Mouse (Mus musculus) neural tube, embryonic 12.5 days (tissue): Measurements from ENCODE around the gene Gm20388. TPM values are rescaled to one million over a fixed set of nuclear protein-coding genes. Genes with fewer than 3 reads are reported as not detected.
"Not testable (repeated sequence)": the region's sequence is repeated elsewhere in the genome, so short reads cannot be mapped to it uniquely, and the experiment has no call there.

Experiments used
- ATAC-seq: fragments of 200-750 bp; cut with Nextera tagmentation; 2 replicates; pipeline ENCODE4 v1.8.0; 2017; ENCODE audit warnings: low read depth, mild to moderate bottlenecking, moderate TSS enrichment, moderate library complexity; ENCODE audit not compliant: low FRiP score
- H3K27ac ChIP-seq: fragments of 300-500 bp; sonication (generic); 2 replicates; pipeline ENCODE4 v1.5.1; 2016
- H3K27me3 ChIP-seq: fragments of 300-500 bp; sonication (generic); replicated peaks from 2 replicates; pipeline ENCODE4 v1.6.1; 2016; ENCODE audit warnings: mild to moderate bottlenecking
- H3K36me3 ChIP-seq: fragments of 300-500 bp; sonication (generic); 2 replicates; pipeline ENCODE4 v1.6.1; 2016; ENCODE audit warnings: mild to moderate bottlenecking
- H3K4me1 ChIP-seq: fragments of 300-500 bp; sonication (generic); 2 replicates; pipeline ENCODE4 v1.6.1; 2016
- H3K4me2 ChIP-seq: fragments of 300-500 bp; sonication (generic); replicated peaks from 2 replicates; pipeline ENCODE4 v1.6.1; 2016; ENCODE audit warnings: mild to moderate bottlenecking
- H3K4me3 ChIP-seq: fragments of 300-500 bp; sonication (generic); 2 replicates; pipeline ENCODE4 v1.5.1; 2016
- H3K9ac ChIP-seq: fragments of 300-500 bp; sonication (generic); 2 replicates; pipeline ENCODE4 v1.6.1; 2016; ENCODE audit warnings: mild to moderate bottlenecking
- H3K9me3 ChIP-seq: fragments of 300-500 bp; sonication (generic); 2 replicates; pipeline ENCODE4 v1.6.1; 2016; ENCODE audit warnings: mild to moderate bottlenecking
- WGBS: fragments of 180-500 bp; shearing (Covaris S2); methylation state at CpG from one replicate; pipeline ENCODE4 v1.1.7; 2016; 5-methylcytosine and 5-hydroxymethylcytosine counted together
- polyA plus RNA-seq: library from polyadenylated mRNA; unstranded; fragments of >200 nt; fragmentation: Nextera tagmentation; extraction: Ambion mirVana; gene quantifications from 2 replicates; pipeline ENCODE4 v1.2.1, GENCODE M21; 2016

Gm20388 gene
- polyA plus RNA-seq, 1 experiment from 2014 or later = not detected

- 0 out of 2 replicates have a peak, but pooled peaks cover 4% of the 10 kb centered on the region for H3K4me1 ChIP-seq
- WGBS = 57% methylated on average over 3 of the region's 3 CpGs
These were observed 3270.8 kb downstream of the Gm20388 start for GRCm38 (mm10) chr8:123181391-123181790.

GRCm38 (mm10) chr8:123185566-123186409, 3275.1 kb downstream of the Gm20388 start, which contains the start of gene Dpep1:
TSS of gene Dpep1 (plus strand) at chr8:123186242.
- Histone ChIP-seq H3K4me3 (no peak within 1 kb of the TSS), H3K36me3 (no peaks in the 10 kb centered on the region), H3K9me3 (no peaks in the 10 kb centered on the region), H3K27me3 (no peaks in the 10 kb centered on the region), H3K27ac (no peak within 1 kb of the TSS), H3K4me2 (no peak within 1 kb of the TSS), H3K4me1 (0 out of 2 replicates have a peak, but pooled peaks cover 7% of the 10 kb centered on the region), H3K9ac (no peak within 1 kb of the TSS)
- WGBS = 51% methylated on average over 19 of the region's 19 CpGs
- ATAC-seq = no peak

More at GRCm38 (mm10) chr8:123181391-123181790, 3270.8 kb downstream of the Gm20388 start:
- H3K9ac ChIP-seq = no peak overlapping the region
- H3K27me3 ChIP-seq = no peaks in the 10 kb centered on the region
- no peaks in the 10 kb centered on the region for H3K36me3 ChIP-seq
- no peak overlapping the region for H3K4me3 ChIP-seq
- H3K27ac ChIP-seq = no peak overlapping the region
- ATAC-seq = no peak
- H3K4me2 ChIP-seq = no peak overlapping the region
- peaks cover 19% of the 10 kb centered on the region for H3K9me3 ChIP-seq

- no peaks in the 10 kb centered on the region for H3K27me3 ChIP-seq
- no peak overlapping the region for H3K4me3 ChIP-seq
- ATAC-seq = no peak
- WGBS = 85% methylated on average over 2 of the region's 2 CpGs
- 0 out of 2 replicates have a peak, but pooled peaks cover 7% of the 10 kb centered on the region for H3K4me1 ChIP-seq
- H3K36me3 ChIP-seq = no peaks in the 10 kb centered on the region
- H3K9ac ChIP-seq = no peak overlapping the region
- no peaks in the 10 kb centered on the region for H3K9me3 ChIP-seq
- H3K27ac ChIP-seq = no peak overlapping the region
- H3K4me2 ChIP-seq = no peak overlapping the region
These were observed 3277.4 kb downstream of the Gm20388 start for GRCm38 (mm10) chr8:123188006-123188405.

GRCm38 (mm10) chr8:123188841-123189240, 3278.2 kb downstream of the Gm20388 start:
- Histone ChIP-seq H3K9ac (no peak overlapping the region), H3K9me3 (no peaks in the 10 kb centered on the region), H3K4me2 (no peak overlapping the region), H3K27ac (no peak overlapping the region), H3K27me3 (no peaks in the 10 kb centered on the region), H3K4me3 (no peak overlapping the region), H3K36me3 (no peaks in the 10 kb centered on the region), H3K4me1 (0 out of 2 replicates have a peak, but pooled peaks cover 7% of the 10 kb centered on the region)
- WGBS = 80% methylated on average over 7 of the region's 7 CpGs
- no peak for ATAC-seq

- Histone ChIP-seq H3K4me1 (0 out of 2 replicates have a peak, but pooled peaks cover 7% of the 10 kb centered on the region), H3K36me3 (no peaks in the 10 kb centered on the region), H3K4me3 (no peak overlapping the region), H3K9me3 (no peaks in the 10 kb centered on the region), H3K4me2 (peak overlapping the region; percentile 27), H3K9ac (no peak overlapping the region), H3K27me3 (no peaks in the 10 kb centered on the region), H3K27ac (no peak overlapping the region)
- no peak for ATAC-seq
- WGBS = 5% methylated on average over 9 of the region's 9 CpGs
These were observed 3280.0 kb downstream of the Gm20388 start for GRCm38 (mm10) chr8:123190678-123191077.

GRCm38 (mm10) chr8:123191908-123192307, 3281.3 kb downstream of the Gm20388 start:
- WGBS = 60% methylated on average over 8 of the region's 8 CpGs
- no peak overlapping the region for H3K9ac ChIP-seq
- no peak overlapping the region for H3K27ac ChIP-seq
- H3K27me3 ChIP-seq = no peaks in the 10 kb centered on the region
- H3K9me3 ChIP-seq = no peaks in the 10 kb centered on the region
- H3K4me2 ChIP-seq = no peak overlapping the region
- H3K36me3 ChIP-seq = no peaks in the 10 kb centered on the region
- ATAC-seq = no peak
- H3K4me3 ChIP-seq = no peak overlapping the region
- H3K4me1 ChIP-seq = no peaks in the 10 kb centered on the region

GRCm38 (mm10) chr8:123193771-123194170, 3283.1 kb downstream of the Gm20388 start:
- no peak for ATAC-seq
- no peak overlapping the region for H3K9ac ChIP-seq
- no peaks in the 10 kb centered on the region for H3K36me3 ChIP-seq
- H3K27ac ChIP-seq = no peak overlapping the region
- no peaks in the 10 kb centered on the region for H3K9me3 ChIP-seq
- H3K4me1 ChIP-seq = no peaks in the 10 kb centered on the region
- H3K4me2 ChIP-seq = no peak overlapping the region
- 79% methylated on average over 9 of the region's 9 CpGs for WGBS
- H3K27me3 ChIP-seq = no peaks in the 10 kb centered on the region
- no peak overlapping the region for H3K4me3 ChIP-seq

GRCm38 (mm10) chr8:123197016-123197415, 3286.4 kb downstream of the Gm20388 start:
- H3K4me3 ChIP-seq, H3K27ac ChIP-seq, H3K9ac ChIP-seq, H3K9me3 ChIP-seq, ATAC-seq, H3K27me3 ChIP-seq, H3K4me1 ChIP-seq, H3K4me2 ChIP-seq, H3K36me3 ChIP-seq: not testable (repeated sequence)
- WGBS = 76% methylated on average over 5 of the region's 5 CpGs

- ATAC-seq = no peak
- 77% methylated on average over 14 of the region's 14 CpGs for WGBS
These were observed 3289.2 kb downstream of the Gm20388 start for GRCm38 (mm10) chr8:123199864-123200263.

GRCm38 (mm10) chr8:123202288-123202687, 3291.6 kb downstream of the Gm20388 start:
- Histone ChIP-seq H3K4me2 (no peak overlapping the region), H3K9ac (no peak overlapping the region), H3K4me3 (no peak overlapping the region), H3K27ac (no peak overlapping the region), H3K36me3 (peaks cover 28% of the 10 kb centered on the region), H3K9me3 (no peaks in the 10 kb centered on the region), H3K4me1 (no peaks in the 10 kb centered on the region), H3K27me3 (no peaks in the 10 kb centered on the region)
- WGBS = 26% methylated on average over 5 of the region's 5 CpGs
- ATAC-seq = 0 out of 2 replicates have a peak, but pooled peaks have one; percentile 21

More at GRCm38 (mm10) chr8:123199864-123200263, 3289.2 kb downstream of the Gm20388 start:
- no peak overlapping the region for H3K4me3 ChIP-seq
- H3K4me1 ChIP-seq = no peaks in the 10 kb centered on the region
- H3K9ac ChIP-seq = no peak overlapping the region
- H3K27me3 ChIP-seq = no peaks in the 10 kb centered on the region
- no peak overlapping the region for H3K27ac ChIP-seq
- peaks cover 7% of the 10 kb centered on the region for H3K36me3 ChIP-seq
- H3K4me2 ChIP-seq = no peak overlapping the region
- no peaks in the 10 kb centered on the region for H3K9me3 ChIP-seq

GRCm38 (mm10) chr8:123203571-123203970, 3292.9 kb downstream of the Gm20388 start:
- no peak overlapping the region for H3K27ac ChIP-seq
- H3K4me1 ChIP-seq = no peaks in the 10 kb centered on the region

GRCm38 (mm10) chr8:123211876-123212275, 3301.2 kb downstream of the Gm20388 start:
- 61% methylated on average over 10 of the region's 10 CpGs for WGBS
- peak overlapping the region; percentile 97 for H3K9ac ChIP-seq
- peak overlapping the region; percentile 98 for H3K4me2 ChIP-seq
- peaks cover 19% of the 10 kb centered on the region for H3K4me1 ChIP-seq
- H3K9me3 ChIP-seq = no peaks in the 10 kb centered on the region
- H3K4me3 ChIP-seq = peak overlapping the region; percentile 95
- no peak overlapping the region for H3K27ac ChIP-seq
- peaks cover 38% of the 10 kb centered on the region for H3K36me3 ChIP-seq
- H3K27me3 ChIP-seq = no peaks in the 10 kb centered on the region
- ATAC-seq = no peak

More at GRCm38 (mm10) chr8:123203571-123203970, 3292.9 kb downstream of the Gm20388 start:
- Histone ChIP-seq H3K4me2 (no peak overlapping the region), H3K9ac (no peak overlapping the region), H3K36me3 (peaks cover 41% of the 10 kb centered on the region), H3K27me3 (no peaks in the 10 kb centered on the region), H3K4me3 (no peak overlapping the region), H3K9me3 (no peaks in the 10 kb centered on the region)
- WGBS = 90% methylated on average over 3 of the region's 3 CpGs
- ATAC-seq = no peak
